Mouse (Mus musculus) megakaryocyte, embryonic 14.5 days (primary cell): ENCODE results near the gene Rad50. TPM values are rescaled to one million over a fixed set of nuclear protein-coding genes. Genes with fewer than 3 reads are reported as not detected.

Source experiments
- H3K27me3 ChIP-seq: replicated peaks from 2 replicates; pipeline ENCODE3; 2012; ENCODE audit warnings: inconsistent platforms
- H3K36me3 ChIP-seq: replicated peaks from 2 replicates; pipeline ENCODE3; 2012; ENCODE audit warnings: low read length, inconsistent platforms, mixed read lengths
- H3K4me1 ChIP-seq: 2 replicates; pipeline ENCODE4 v1.6.1; 2012; ENCODE audit warnings: inconsistent platforms
- H3K4me3 ChIP-seq: replicated peaks from 2 replicates; pipeline ENCODE3; 2012; ENCODE audit warnings: moderate library complexity, mild to moderate bottlenecking, inconsistent platforms
- H3K9me3 ChIP-seq: 2 replicates; pipeline ENCODE4 v1.6.1; 2012; ENCODE audit warnings: inconsistent platforms
- FLI1 ChIP-seq: IDR thresholded peaks from 2 replicates; pipeline ENCODE4 v1.6.1; 2012; ENCODE audit warnings: low read length, inconsistent platforms, mixed read lengths
- GATA1 ChIP-seq: IDR thresholded peaks from 3 replicates; pipeline ENCODE4 v1.6.1; 2012; ENCODE audit warnings: mixed read lengths, low read length, inconsistent platforms, borderline replicate concordance
- polyA plus RNA-seq: library from polyadenylated mRNA; stranded (reverse); fragments of >175 nt; gene quantifications from 2 replicates; pipeline ENCODE4 v1.2.3, GENCODE M21; 2012; ENCODE audit warnings: low replicate concordance; ENCODE audit not compliant: insufficient read depth

The Rad50 gene
- polyA plus RNA-seq = 2.9 and 3.2 TPM in 2 replicates

DNA sequence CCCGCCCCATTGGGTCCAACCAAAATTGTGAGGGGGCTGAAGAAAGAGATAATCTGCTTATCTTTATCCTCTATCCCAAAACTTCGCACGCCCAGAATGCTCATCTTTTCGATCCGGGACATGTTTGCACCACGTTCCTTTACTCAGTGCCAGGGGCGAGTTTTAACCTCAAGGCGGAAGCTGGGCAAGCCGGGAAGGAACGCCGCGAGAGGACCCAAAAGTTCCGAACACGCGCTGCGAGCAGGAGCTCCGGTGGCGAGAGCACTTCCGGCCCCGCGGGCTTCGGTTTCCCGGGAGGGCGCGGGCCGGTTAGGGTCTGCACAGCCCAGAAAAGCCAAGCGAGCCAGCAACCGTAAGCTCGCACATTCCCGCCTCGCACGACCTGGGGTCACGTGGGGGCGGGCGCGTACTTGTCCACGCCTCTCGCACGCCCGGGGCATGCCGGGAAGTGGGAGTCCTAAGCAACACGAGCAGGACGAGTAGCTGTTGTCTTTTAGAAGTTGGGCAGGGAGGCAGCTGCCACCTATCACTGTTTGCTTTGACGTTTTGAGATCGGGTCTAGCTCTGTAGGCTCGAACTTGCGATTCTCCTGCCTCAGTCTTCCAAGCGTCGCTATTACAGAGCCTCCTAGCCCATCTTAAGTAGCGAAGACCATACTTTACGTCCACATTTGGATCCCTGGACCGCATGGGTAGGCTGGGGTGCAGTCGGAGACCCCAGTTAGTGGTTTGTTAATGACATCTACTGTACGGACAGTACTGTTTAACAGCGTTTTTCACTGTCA lies at the start of gene Rad50:
Gene Rad50, minus strand, starts transcription at position 386 of the 784 bp plus-strand sequence.
- Histone ChIP-seq H3K36me3 (peaks cover 27% of the 10 kb centered on the region), H3K27me3 (no peaks in the 10 kb centered on the region), H3K4me1 (peaks cover 32% of the 10 kb centered on the region)

DNA sequence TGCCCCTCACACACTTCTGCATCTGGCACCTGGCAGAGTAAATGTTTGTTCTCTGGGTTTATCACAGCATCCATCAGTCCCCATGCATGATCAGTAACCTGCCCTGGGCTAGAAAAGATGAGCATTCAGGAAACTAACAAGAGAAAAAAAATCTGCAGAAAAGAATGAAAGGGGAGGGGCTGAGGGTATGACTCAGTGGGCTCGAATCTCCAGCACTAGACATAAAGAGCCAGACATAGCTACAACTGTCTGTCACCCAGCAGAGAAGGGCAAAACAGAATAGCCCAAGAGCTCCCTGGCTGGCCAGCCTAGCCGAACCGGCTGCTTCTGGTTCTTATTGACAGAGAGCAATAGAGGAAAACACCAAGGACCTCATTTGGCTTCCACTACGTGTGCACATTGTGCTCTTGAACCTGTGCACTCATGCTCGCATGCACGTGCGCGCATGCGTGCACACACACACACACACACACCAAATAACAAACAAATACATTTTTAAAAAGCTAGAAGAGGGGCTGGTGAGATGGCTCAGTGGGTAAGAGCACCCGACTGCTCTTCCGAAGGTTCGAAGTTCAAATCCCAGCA lies 48.0 kb upstream of the Rad50 start:
- Histone ChIP-seq H3K9me3 (peaks cover 14% of the 10 kb centered on the region), H3K4me1 (peaks cover 25% of the 10 kb centered on the region), H3K27me3 (peaks cover 4% of the 10 kb centered on the region), H3K36me3 (no peaks in the 10 kb centered on the region), H3K4me3 (no peak overlapping the region)
- TF ChIP-seq FLI1 = no peak
- TF ChIP-seq GATA1 = no peak

More for the DNA sequence above, at the start of gene Rad50:
- Histone ChIP-seq H3K9me3 (no peaks in the 10 kb centered on the region), H3K4me3 (peak within 1 kb of the TSS; percentile 91)
- no peak for TF ChIP-seq GATA1
- TF ChIP-seq FLI1 = no peak

DNA sequence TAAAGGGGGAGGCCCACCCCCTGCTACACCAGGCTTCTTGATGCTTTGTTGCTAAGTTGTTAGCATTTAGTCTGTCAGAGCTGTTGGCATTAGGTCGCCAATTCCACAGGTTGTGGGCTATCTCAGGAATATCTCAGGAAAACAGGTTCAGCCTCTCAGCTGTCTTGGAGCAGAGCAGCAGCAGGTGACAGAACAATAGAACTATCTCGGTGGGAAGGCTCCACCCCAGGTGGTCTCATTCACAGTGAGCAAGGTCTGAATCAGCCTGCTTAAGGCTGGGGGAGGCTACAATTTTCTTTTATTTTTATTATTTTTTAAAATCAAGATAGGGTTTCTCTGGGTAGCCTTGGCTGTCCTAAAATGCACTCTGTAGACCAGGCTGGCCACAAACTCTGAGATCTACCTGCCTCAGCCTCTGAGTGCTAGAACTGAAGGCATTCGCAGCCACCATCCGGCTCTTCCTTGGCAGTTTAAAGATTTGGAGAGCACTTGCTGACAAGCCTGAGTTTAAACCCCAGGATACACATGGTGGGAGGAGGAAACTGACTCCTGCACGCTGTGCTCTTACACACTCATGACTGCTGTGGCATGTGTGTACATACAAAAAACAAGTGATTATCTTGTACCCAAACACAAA lies 42.7 kb upstream of the Rad50 start:
- H3K36me3 ChIP-seq = no peaks in the 10 kb centered on the region
- TF ChIP-seq GATA1 (no peak), FLI1 (no peak)
- peaks cover 22% of the 10 kb centered on the region for H3K4me1 ChIP-seq
- H3K27me3 ChIP-seq = peaks cover 4% of the 10 kb centered on the region
- peaks cover 14% of the 10 kb centered on the region for H3K9me3 ChIP-seq
- no peak overlapping the region for H3K4me3 ChIP-seq

DNA sequence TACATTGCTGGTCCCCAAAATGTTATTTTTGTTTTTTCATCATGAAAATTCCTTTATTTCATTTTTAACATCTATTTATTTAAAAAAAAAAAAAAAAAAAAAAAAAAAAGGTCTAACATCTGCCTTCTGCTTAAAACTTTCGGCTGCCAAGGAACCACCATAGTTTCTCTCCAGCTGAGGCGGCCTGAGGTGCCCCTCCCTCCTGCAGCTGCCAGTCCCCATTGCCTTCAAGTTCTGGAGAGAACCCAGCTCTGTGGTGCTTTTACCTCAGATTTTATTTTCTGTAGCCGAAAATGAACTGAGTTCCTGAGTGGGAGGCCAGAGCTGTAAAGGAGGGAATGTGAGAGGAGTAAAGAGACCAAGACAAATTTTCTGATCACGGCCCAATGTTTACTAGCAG lies 42.2 kb upstream of the Rad50 start:
- peaks cover 22% of the 10 kb centered on the region for H3K4me1 ChIP-seq
- TF ChIP-seq FLI1 = no peak
- no peak for TF ChIP-seq GATA1
- peaks cover 7% of the 10 kb centered on the region for H3K27me3 ChIP-seq
- H3K9me3 ChIP-seq = peaks cover 14% of the 10 kb centered on the region
- no peak overlapping the region for H3K4me3 ChIP-seq
- no peaks in the 10 kb centered on the region for H3K36me3 ChIP-seq

DNA sequence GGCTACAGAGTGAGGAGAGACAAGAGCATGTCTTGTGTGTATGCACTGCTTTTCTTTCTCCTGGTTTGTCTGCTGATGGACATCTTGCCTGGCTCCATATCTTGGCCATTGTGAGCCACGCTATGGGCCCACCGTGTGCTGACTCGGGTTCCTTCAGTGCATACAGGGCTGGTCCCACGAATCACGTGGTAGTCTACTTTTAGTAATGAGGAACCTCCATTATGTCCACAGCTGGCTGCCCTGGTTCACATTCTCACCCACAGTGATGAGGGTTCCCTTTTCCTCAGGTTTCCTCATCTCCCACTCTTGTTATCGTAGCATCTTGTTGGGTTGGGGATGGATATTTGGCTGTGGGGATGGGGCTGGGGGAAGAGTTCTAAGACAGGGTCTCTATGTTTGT lies 41.5 kb upstream of the Rad50 start:
- Histone ChIP-seq H3K4me1 (peaks cover 22% of the 10 kb centered on the region), H3K9me3 (peaks cover 14% of the 10 kb centered on the region), H3K4me3 (no peak overlapping the region), H3K27me3 (peaks cover 9% of the 10 kb centered on the region), H3K36me3 (no peaks in the 10 kb centered on the region)
- TF ChIP-seq GATA1 = no peak
- no peak for TF ChIP-seq FLI1

DNA sequence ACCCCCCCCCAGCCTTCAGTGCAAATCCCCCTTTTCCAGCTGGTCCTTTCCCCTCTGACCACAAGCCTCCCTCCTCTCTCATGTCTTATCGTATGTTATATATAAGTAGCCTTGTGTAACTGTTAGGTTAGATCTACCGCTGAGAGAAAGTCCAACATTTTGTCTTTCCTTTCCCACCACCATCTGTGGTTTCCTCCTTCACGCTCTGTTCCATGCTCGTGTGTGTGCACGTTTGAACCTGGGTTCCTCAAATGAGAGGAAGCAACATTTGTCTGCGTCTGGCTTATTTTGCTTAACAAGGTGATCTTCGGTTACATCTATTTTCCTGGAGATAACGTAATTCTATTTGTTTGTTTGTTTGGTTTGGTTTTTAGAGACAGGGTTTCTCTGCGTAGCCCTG lies 40.9 kb upstream of the Rad50 start:
- Histone ChIP-seq H3K9me3 (peaks cover 7% of the 10 kb centered on the region), H3K27me3 (peaks cover 7% of the 10 kb centered on the region), H3K4me1 (peaks cover 22% of the 10 kb centered on the region), H3K36me3 (no peaks in the 10 kb centered on the region), H3K4me3 (no peak overlapping the region)
- TF ChIP-seq FLI1 = no peak
- TF ChIP-seq GATA1 = no peak

DNA sequence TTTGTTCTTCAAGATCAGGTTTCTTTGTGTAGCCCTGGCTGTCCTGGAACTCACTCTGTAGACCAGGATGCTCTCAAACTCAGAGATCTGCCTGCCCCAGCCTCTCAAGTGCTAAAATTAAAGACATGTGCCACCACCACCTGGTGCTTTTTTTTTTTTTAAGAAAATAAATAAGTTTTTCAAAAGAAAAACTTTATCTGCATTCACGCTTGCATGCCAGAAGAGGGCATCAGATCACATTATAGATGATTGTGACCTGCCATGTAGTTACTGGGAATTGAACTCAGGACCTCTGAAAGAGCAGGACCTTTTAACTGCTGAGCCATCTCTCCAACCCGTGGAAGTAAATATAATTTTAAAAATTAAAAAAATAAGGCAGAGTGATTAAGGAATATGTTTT lies 38.1 kb upstream of the Rad50 start:
- peaks cover 4% of the 10 kb centered on the region for H3K27me3 ChIP-seq
- H3K9me3 ChIP-seq = no peaks in the 10 kb centered on the region
- no peaks in the 10 kb centered on the region for H3K36me3 ChIP-seq
- TF ChIP-seq GATA1 = no peak
- TF ChIP-seq FLI1 = no peak
- H3K4me1 ChIP-seq = peaks cover 26% of the 10 kb centered on the region
- H3K4me3 ChIP-seq = no peak overlapping the region

DNA sequence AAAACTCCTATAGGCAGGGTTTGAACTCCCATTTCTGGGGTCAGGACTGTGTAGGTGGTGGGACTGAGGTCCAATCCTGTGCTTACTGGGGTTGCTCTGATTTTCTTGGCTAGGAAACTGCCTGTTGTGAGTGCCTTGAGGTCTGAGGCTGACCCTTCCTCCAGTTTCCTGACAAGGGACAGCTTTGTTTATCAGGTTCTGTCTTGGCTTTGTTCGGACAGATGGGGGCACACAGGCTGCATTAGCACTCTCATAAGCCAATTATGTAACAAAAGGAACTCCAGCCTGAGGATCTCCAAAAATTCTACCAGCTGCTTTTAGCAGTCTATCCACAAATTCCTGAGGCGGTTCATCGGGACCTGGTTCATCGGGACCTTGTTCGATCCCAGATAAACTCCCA lies 35.2 kb upstream of the Rad50 start:
- TF ChIP-seq GATA1 (no peak), FLI1 (no peak)
- Histone ChIP-seq H3K27me3 (peaks cover 4% of the 10 kb centered on the region), H3K4me3 (no peak overlapping the region), H3K9me3 (no peaks in the 10 kb centered on the region), H3K4me1 (peaks cover 13% of the 10 kb centered on the region), H3K36me3 (no peaks in the 10 kb centered on the region)

DNA sequence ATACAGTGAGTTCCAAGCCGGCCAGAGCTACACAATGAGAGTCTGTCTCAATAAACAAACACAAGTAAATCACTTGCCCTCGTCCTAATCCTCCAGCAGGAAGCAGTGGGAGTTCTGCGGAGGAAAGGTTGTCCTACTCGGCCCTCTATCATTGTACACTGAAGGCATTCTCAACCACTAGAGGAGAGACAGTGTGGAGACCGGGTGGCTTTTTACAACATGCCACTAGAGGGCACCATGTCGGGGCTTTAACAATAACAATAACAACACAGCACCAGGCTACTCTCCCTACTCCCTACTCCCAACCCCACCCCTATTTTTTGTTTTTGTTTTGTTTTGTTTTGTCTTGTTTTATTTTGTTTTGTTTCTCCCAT lies 30.4 kb upstream of the Rad50 start:
- Histone ChIP-seq H3K9me3 (no peaks in the 10 kb centered on the region), H3K4me3 (no peak overlapping the region), H3K4me1 (peaks cover 31% of the 10 kb centered on the region), H3K36me3 (no peaks in the 10 kb centered on the region), H3K27me3 (no peaks in the 10 kb centered on the region)
- TF ChIP-seq GATA1 (no peak), FLI1 (no peak)

DNA sequence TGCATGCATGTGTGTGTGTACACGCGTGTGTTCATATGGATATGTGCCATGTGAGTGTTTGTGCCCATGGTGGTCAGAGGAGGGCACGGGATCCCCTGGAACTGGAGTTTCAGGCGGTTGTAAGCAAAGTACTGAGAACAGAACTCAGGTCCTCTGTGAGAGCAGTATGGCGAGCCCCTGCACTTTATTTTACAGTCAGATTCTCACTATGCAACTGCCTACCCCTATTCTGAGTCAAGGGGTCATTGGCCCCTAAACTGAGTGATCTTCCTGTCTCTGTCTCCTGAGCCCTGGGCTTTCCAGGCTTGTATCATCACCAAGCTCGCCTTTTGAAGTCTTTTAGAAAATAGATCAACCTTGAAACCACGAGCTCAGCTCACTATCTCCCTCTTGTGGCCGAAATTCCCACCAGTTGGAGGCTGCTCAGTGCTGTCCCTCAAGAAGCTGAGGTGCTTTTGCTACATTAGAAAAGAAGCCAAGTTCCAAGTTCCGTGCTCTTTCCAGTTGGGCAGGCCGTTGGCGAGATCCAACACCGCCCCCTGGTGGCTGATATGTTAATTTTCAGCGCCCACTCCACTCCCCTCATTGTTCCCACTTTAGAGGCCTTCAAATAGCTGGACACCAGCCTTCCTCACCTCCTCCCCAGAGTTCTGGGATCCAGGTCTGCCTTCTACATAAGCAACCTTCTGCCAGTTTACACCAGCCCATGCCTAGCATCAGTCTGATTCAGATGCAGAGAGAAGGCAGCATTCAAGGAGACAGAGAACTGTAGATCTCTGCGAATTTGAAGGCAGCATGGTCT lies 29.9 kb upstream of the Rad50 start:
- Histone ChIP-seq H3K4me1 (peaks cover 33% of the 10 kb centered on the region), H3K9me3 (no peaks in the 10 kb centered on the region), H3K27me3 (no peaks in the 10 kb centered on the region), H3K4me3 (peak overlapping the region; percentile 6), H3K36me3 (no peaks in the 10 kb centered on the region)
- no peak for TF ChIP-seq FLI1
